Mouse (Mus musculus): ENCODE data around the gene Col5a1. TPM values are rescaled to one million over a fixed set of nuclear protein-coding genes. Genes with fewer than 3 reads are reported as not detected.

The Col5a1 gene
- polyA plus RNA-seq, 1 experiment from 2014 or later, result 124 TPM

Other genes starting within 250 kb of the Col5a1 start
- gene Rxra, start 210.0 kb upstream of the Col5a1 start, polyA plus RNA-seq (2014; fragmentation: Nextera tagmentation; extraction: Ambion mirVana), result 8.3 and 9.2 TPM in 2 replicates
- 0.15 TPM in 1 of 2 replicates, not detected in the other for gene Fcnb, start 198.5 kb downstream of the Col5a1 start, polyA plus RNA-seq (2014; fragmentation: Nextera tagmentation; extraction: Ambion mirVana)